Mouse (Mus musculus) MEL (cell line): Measurements from ENCODE around the gene Phtf2. TPM values are rescaled to one million over a fixed set of nuclear protein-coding genes. Genes with fewer than 3 reads are reported as not detected.

Experiments
- DNase-seq: peaks from one replicate; pipeline ENCODE4 v3.0.0; 2011; ENCODE audit warnings: low read depth, low spot score
- H3K27ac ChIP-seq: 2 replicates; pipeline ENCODE4 v1.5.1; 2012; ENCODE audit warnings: low read depth, mild to moderate bottlenecking, control low read depth, low read length, moderate library complexity; ENCODE audit not compliant: control insufficient read depth
- H3K27me3 ChIP-seq, 2 experiments: fragments of 150-350 bp in 1 of 2; sonication (generic) in 1 of 2; 2 replicates each; pipeline ENCODE4 v1.6.1; 2012; ENCODE audit warnings: low read length in 2 of 2, mild to moderate bottlenecking in 2 of 2, improper control_type of control experiment in 1 of 2, moderate library complexity in 1 of 2; ENCODE audit not compliant: insufficient read depth in 2 of 2, control insufficient read depth in 1 of 2
- H3K36me3 ChIP-seq, 2 experiments: 2 replicates each; pipeline ENCODE4 v1.6.1; 2012 to 2014; ENCODE audit warnings: low read length in 2 of 2, improper control_type of control experiment in 1 of 2, inconsistent platforms in 1 of 2, mild to moderate bottlenecking in 1 of 2; ENCODE audit not compliant: insufficient read depth in 2 of 2, control insufficient read depth in 1 of 2
- H3K4me1 ChIP-seq, 2 experiments: fragments of 150-350 bp in 1 of 2; sonication (generic) in 1 of 2; 2 replicates each; pipeline ENCODE4 v1.6.1; 2012; ENCODE audit warnings: low read length in 2 of 2, improper control_type of control experiment in 1 of 2, mild to moderate bottlenecking in 1 of 2; ENCODE audit not compliant: insufficient read depth in 2 of 2, control insufficient read depth in 1 of 2
- H3K4me3 ChIP-seq, 2 experiments: fragments of 150-350 bp in 1 of 2; sonication (generic) in 1 of 2; 2 replicates each; pipeline ENCODE4 v1.5.1; 2012; ENCODE audit warnings: low read depth in 2 of 2, low read length in 2 of 2, mild to moderate bottlenecking in 2 of 2, moderate library complexity in 2 of 2, control low read depth in 1 of 2, improper control_type of control experiment in 1 of 2; ENCODE audit not compliant: control insufficient read depth in 1 of 2, insufficient read depth in 1 of 2
- H3K79me2 ChIP-seq: 2 replicates; pipeline ENCODE4 v1.6.1; 2012; ENCODE audit warnings: mild to moderate bottlenecking, low read length, moderate library complexity; ENCODE audit not compliant: control insufficient read depth, poor library complexity, insufficient read depth
- H3K9ac ChIP-seq: 2 replicates; pipeline ENCODE4 v1.6.1; 2012; ENCODE audit warnings: low read depth, mild to moderate bottlenecking, control low read depth, low read length, moderate library complexity; ENCODE audit not compliant: control insufficient read depth, poor library complexity, severe bottlenecking
- H3K9me3 ChIP-seq: fragments of 150-350 bp; sonication (generic); replicated peaks from 2 replicates; pipeline ENCODE4 v1.6.1; 2012; ENCODE audit warnings: mild to moderate bottlenecking, low read length, improper control_type of control experiment, moderate library complexity; ENCODE audit not compliant: insufficient read depth
- CTCF ChIP-seq, 3 experiments: IDR thresholded peaks in 2 of 3; conservative IDR thresholded peaks in 1 of 3; 2 replicates each; pipeline ENCODE4 v1.5.1; 2011 to 2012; ENCODE audit warnings: low read length in 3 of 3, low read depth in 2 of 3, mild to moderate bottlenecking in 2 of 3, improper control_type of control experiment in 1 of 3, inconsistent platforms in 1 of 3, mixed read lengths in 1 of 3, moderate library complexity in 1 of 3; ENCODE audit not compliant: control insufficient read depth in 1 of 3, insufficient read depth in 1 of 3, poor library complexity in 1 of 3, severe bottlenecking in 1 of 3
- ELF1 ChIP-seq: IDR thresholded peaks from 2 replicates; pipeline ENCODE4 v1.6.1; 2014; ENCODE audit warnings: low read depth, mild to moderate bottlenecking, inconsistent platforms, low read length, improper control_type of control experiment, moderate library complexity
- EP300 ChIP-seq, 2 experiments: IDR thresholded peaks; 2 replicates each; pipeline ENCODE4 v1.6.1; 2011; ENCODE audit warnings: improper control_type of control experiment in 2 of 2, low read length in 2 of 2, low read depth in 1 of 2, mild to moderate bottlenecking in 1 of 2
- HCFC1 ChIP-seq: IDR thresholded peaks from 2 replicates; pipeline ENCODE4 v1.6.1; 2012; ENCODE audit warnings: low read depth, mild to moderate bottlenecking, inconsistent platforms, low read length, improper control_type of control experiment, moderate library complexity
- JUND ChIP-seq: IDR thresholded peaks from 2 replicates; pipeline ENCODE4 v1.6.1; 2011; ENCODE audit warnings: low read depth, mild to moderate bottlenecking, improper control_type of control experiment, low read length
- KAT2A ChIP-seq: conservative IDR thresholded peaks from 2 replicates; pipeline ENCODE4 v1.6.1; 2012; ENCODE audit warnings: low read depth, low read length, improper control_type of control experiment, inconsistent platforms
- MAFK ChIP-seq: IDR thresholded peaks from 2 replicates; pipeline ENCODE4 v1.6.1; 2011; ENCODE audit warnings: low read depth, mild to moderate bottlenecking, low read length, improper control_type of control experiment, borderline replicate concordance
- MAX ChIP-seq: IDR thresholded peaks from 2 replicates; pipeline ENCODE4 v1.6.1; 2011; ENCODE audit warnings: low read length, improper control_type of control experiment
- MAZ ChIP-seq: IDR thresholded peaks from 2 replicates; pipeline ENCODE4 v1.6.1; 2012; ENCODE audit warnings: low read depth, mild to moderate bottlenecking, inconsistent platforms, low read length, improper control_type of control experiment
- MYB ChIP-seq: IDR thresholded peaks from 2 replicates; pipeline ENCODE4 v1.6.1; 2011; ENCODE audit warnings: mild to moderate bottlenecking, low read depth, low read length, improper control_type of control experiment
- NELFE ChIP-seq: IDR thresholded peaks from 2 replicates; pipeline ENCODE4 v1.6.1; 2011; ENCODE audit warnings: low read depth, low read length, improper control_type of control experiment
- POLR2A ChIP-seq, 2 experiments: IDR thresholded peaks; 2 replicates each; pipeline ENCODE4 v1.6.1; 2011 to 2012; ENCODE audit warnings: low read length in 2 of 2, mild to moderate bottlenecking in 2 of 2, control low read depth in 1 of 2, improper control_type of control experiment in 1 of 2, low read depth in 1 of 2, moderate library complexity in 1 of 2; ENCODE audit not compliant: control insufficient read depth in 1 of 2, insufficient read depth in 1 of 2, poor library complexity in 1 of 2
- SIN3A ChIP-seq: IDR thresholded peaks from 2 replicates; pipeline ENCODE4 v1.6.1; 2012; ENCODE audit warnings: low read length, improper control_type of control experiment, inconsistent platforms
- SMC3 ChIP-seq: IDR thresholded peaks from 2 replicates; pipeline ENCODE4 v1.6.1; 2011; ENCODE audit warnings: low read depth, low read length, improper control_type of control experiment
- TAL1 ChIP-seq: IDR thresholded peaks from 2 replicates; pipeline ENCODE4 v1.6.1; 2012; ENCODE audit warnings: mild to moderate bottlenecking, inconsistent platforms, low read length, moderate library complexity, mixed read lengths
- TCF12 ChIP-seq: IDR thresholded peaks from 2 replicates; pipeline ENCODE4 v1.6.1; 2014; ENCODE audit warnings: low read depth, mild to moderate bottlenecking, inconsistent platforms, low read length, improper control_type of control experiment, moderate library complexity
- UBTF ChIP-seq: IDR thresholded peaks from 2 replicates; pipeline ENCODE4 v1.6.1; 2012; ENCODE audit warnings: low read depth, mild to moderate bottlenecking, inconsistent platforms, low read length, improper control_type of control experiment, moderate library complexity, borderline replicate concordance; ENCODE audit not compliant: insufficient read depth
- USF1 ChIP-seq: IDR thresholded peaks from 2 replicates; pipeline ENCODE4 v1.6.1; 2014; ENCODE audit warnings: low read depth, mild to moderate bottlenecking, inconsistent platforms, low read length, improper control_type of control experiment, moderate library complexity
- USF2 ChIP-seq, 2 experiments: IDR thresholded peaks; 2 replicates each; pipeline ENCODE4 v1.6.1; 2011 to 2012; ENCODE audit warnings: improper control_type of control experiment in 2 of 2, low read length in 2 of 2, borderline replicate concordance in 1 of 2, inconsistent platforms in 1 of 2, low read depth in 1 of 2, mild to moderate bottlenecking in 1 of 2; ENCODE audit not compliant: insufficient read depth in 1 of 2
- ZC3H11A ChIP-seq: IDR thresholded peaks from 2 replicates; pipeline ENCODE4 v1.6.1; 2012; ENCODE audit warnings: low read depth, mild to moderate bottlenecking, inconsistent platforms, low read length, improper control_type of control experiment
- polyA plus RNA-seq, 2 experiments: library from polyadenylated mRNA; stranded (reverse) in 1 of 2; unstranded in 1 of 2; fragments of >175 nt in 1 of 2; fragments of >200 nt in 1 of 2; gene quantifications; 2 replicates each; pipeline versions ENCODE4 v1.2.1 to v1.2.4; 2012; ENCODE audit warnings: low replicate concordance in 2 of 2, low read depth in 1 of 2; ENCODE audit not compliant: insufficient read length in 2 of 2, insufficient read depth in 1 of 2, missing spikeins in 1 of 2
- total RNA-seq: library from RNA; depleted of rRNA; stranded (reverse); fragments of 300-350 nt; gene quantifications from 2 replicates; pipeline ENCODE4 v1.2.3, GENCODE M21; 2012

The Phtf2 gene
- total and polyA plus RNA-seq, 3 experiments: 20.0 TPM; not detected in 1

DNA sequence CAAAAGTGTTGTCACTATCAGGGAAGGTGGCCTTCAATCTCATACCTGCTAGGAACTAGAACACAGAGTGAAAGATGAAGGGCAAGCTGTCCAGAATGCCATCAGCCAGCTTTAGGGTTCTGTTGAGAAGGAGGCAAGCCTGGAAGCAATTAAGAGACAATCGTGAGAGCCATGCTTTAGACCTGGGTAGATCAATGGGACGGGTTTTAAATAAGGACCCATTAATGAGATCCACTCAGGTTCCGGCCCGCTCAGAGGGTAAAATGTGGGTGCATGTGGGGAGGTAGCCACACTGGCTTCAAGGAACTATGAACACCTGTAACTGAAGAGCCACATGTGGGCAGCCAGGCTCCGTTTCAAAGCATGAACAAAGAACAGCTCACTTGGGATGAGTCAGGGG lies 128.0 kb downstream of the Phtf2 start:
- H3K79me2 ChIP-seq: no peaks in the 10 kb centered on the region
- TF ChIP-seq POLR2A (IDR thresholded peaks at IDR 0.05; ENCODE audit: control insufficient read depth in 1 of 2, insufficient read depth in 1 of 2, low read depth in 1 of 2, low read length in 2 of 2, poor library complexity in 1 of 2) (no peak), TCF12 (no peak), TAL1 (no peak), USF2 (IDR thresholded peaks at IDR 0.05; ENCODE audit: borderline replicate concordance in 1 of 2, insufficient read depth in 1 of 2, low read depth in 1 of 2, low read length in 2 of 2) (no peak), MYB (no peak), SMC3 (no peak), EP300 (IDR thresholded peaks at IDR 0.05; ENCODE audit: low read depth in 1 of 2, low read length in 2 of 2) (no peak), NELFE (no peak), MAX (no peak), ZC3H11A (no peak), USF1 (no peak), SIN3A (no peak)
- TF ChIP-seq, all 39 proteins: peak for 0
- Histone ChIP-seq H3K27ac (no peak overlapping the region), H3K4me3 (no peak overlapping the region), H3K9me3 (no peaks in the 10 kb centered on the region), H3K36me3 (no peaks in the 10 kb centered on the region; a peak in 1 of 4 replicates), H3K27me3 (no peaks in the 10 kb centered on the region), H3K4me1 (no peaks in the 10 kb centered on the region), H3K9ac (no peak overlapping the region)
- DNase-seq: no peak

DNA sequence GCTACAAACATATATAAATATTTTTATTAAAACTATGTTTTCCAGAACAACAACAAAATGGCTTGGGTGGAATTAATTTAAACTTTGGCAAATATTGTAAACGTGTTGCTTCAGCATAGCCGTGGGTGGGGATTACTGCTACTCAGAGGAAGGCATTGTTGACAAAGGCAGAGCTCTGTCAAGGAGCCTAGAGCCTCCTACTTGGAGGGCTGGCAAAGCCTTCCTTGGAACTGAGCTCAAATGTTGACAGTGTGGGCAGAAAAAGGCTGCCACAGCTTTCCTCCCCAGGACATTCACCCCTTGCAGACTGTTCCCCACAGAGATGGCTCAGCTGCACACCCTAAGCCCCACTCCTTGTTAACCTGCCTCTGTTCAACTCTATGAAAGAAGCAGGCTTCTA lies 128.8 kb downstream of the Phtf2 start:
- H3K4me3 ChIP-seq: no peak overlapping the region
- no peaks in the 10 kb centered on the region for H3K79me2 ChIP-seq
- no peak overlapping the region for H3K9ac ChIP-seq
- H3K9me3 ChIP-seq: no peaks in the 10 kb centered on the region
- no peak for TF ChIP-seq HCFC1
- TF ChIP-seq MAX: no peak
- no peak for TF ChIP-seq CTCF (IDR thresholded peaks at IDR 0.05 in 2 of 3, conservative IDR thresholded peaks at IDR 0.05 in 1 of 3; ENCODE audit: control insufficient read depth in 1 of 3, insufficient read depth in 1 of 3, low read depth in 2 of 3, low read length in 3 of 3, poor library complexity in 1 of 3, severe bottlenecking in 1 of 3)
- no peak for TF ChIP-seq UBTF
- TF ChIP-seq, all 39 proteins: peak for 0
- Histone ChIP-seq H3K27ac (no peak overlapping the region), H3K4me1 (no peaks in the 10 kb centered on the region), H3K27me3 (no peaks in the 10 kb centered on the region), H3K36me3 (no peaks in the 10 kb centered on the region)
- no peak for DNase-seq

DNA sequence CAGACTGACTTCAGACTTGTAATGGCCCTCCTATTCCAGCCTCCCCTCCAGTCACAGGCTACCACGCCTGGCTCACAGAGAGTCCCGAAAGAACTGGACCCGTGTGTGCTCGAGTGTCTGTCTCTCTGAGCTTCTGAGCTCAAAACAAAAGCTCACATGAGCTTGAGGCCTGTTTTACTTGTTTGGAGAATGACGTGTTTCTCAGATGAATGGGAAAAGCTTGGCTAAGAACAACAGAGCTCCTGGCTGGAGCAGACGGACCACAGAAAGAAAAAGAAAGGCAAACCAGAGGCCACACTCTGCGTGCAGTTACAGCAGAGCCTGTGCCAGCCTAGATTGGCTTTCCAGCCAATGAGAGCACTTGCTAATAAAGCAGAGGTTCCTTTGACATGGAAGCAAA lies 130.2 kb downstream of the Phtf2 start:
- H3K4me3 ChIP-seq: no peak overlapping the region
- no peaks in the 10 kb centered on the region for H3K9me3 ChIP-seq
- no peaks in the 10 kb centered on the region for H3K4me1 ChIP-seq
- no peaks in the 10 kb centered on the region for H3K36me3 ChIP-seq
- TF ChIP-seq ELF1: no peak
- no peak for TF ChIP-seq MAFK
- no peak for TF ChIP-seq ZC3H11A
- no peak for TF ChIP-seq MAX
- TF ChIP-seq KAT2A: no peak
- no peak for TF ChIP-seq JUND
- no peak for TF ChIP-seq MAZ
- TF ChIP-seq, all 39 proteins: peak for 0
- H3K9ac ChIP-seq: no peak overlapping the region
- H3K79me2 ChIP-seq: no peaks in the 10 kb centered on the region
- no peak for DNase-seq
- H3K27me3 ChIP-seq: no peaks in the 10 kb centered on the region
- H3K27ac ChIP-seq: no peak overlapping the region
